Mouse (Mus musculus) liver, adult 2 months (tissue): Measurements from ENCODE around the gene Gm20388. TPM values are rescaled to one million over a fixed set of nuclear protein-coding genes. Genes with fewer than 3 reads are reported as not detected.

Experiments
- DNase-seq: peaks from one replicate; pipeline ENCODE4 v3.0.0-alpha.2; 2011; ENCODE audit warnings: low read depth, low spot score; ENCODE audit errors: extremely low read depth
- H3K27ac ChIP-seq: fragments of 200-500 bp; replicated peaks from 2 replicates; pipeline ENCODE4 v1.5.1; 2012; ENCODE audit warnings: low read depth, mild to moderate bottlenecking, control low read depth, inconsistent platforms, low read length; ENCODE audit not compliant: insufficient read depth
- H3K27me3 ChIP-seq: fragments of 200-500 bp; 2 replicates; pipeline ENCODE4 v1.6.1; 2012; ENCODE audit warnings: mild to moderate bottlenecking, moderate library complexity, low read length, inconsistent platforms; ENCODE audit not compliant: control insufficient read depth, insufficient read depth
- H3K36me3 ChIP-seq: fragments of 200-500 bp; 2 replicates; pipeline ENCODE4 v1.6.1; 2012; ENCODE audit warnings: low read length, inconsistent platforms; ENCODE audit not compliant: control insufficient read depth, insufficient read depth
- H3K4me1 ChIP-seq: fragments of 200-500 bp; 2 replicates; pipeline ENCODE4 v1.6.1; 2011; ENCODE audit warnings: low read length; ENCODE audit not compliant: control insufficient read depth, insufficient read depth
- H3K4me3 ChIP-seq: fragments of 200-500 bp; 2 replicates; pipeline ENCODE4 v1.5.1; 2011; ENCODE audit warnings: low read depth, mild to moderate bottlenecking, control low read depth, low read length, moderate library complexity; ENCODE audit not compliant: insufficient read depth
- H3K79me2 ChIP-seq: fragments of 200-500 bp; 2 replicates; pipeline ENCODE4 v1.6.1; 2012; ENCODE audit warnings: inconsistent platforms, mild to moderate bottlenecking, low read length, moderate library complexity; ENCODE audit not compliant: control insufficient read depth, insufficient read depth
- H3K9ac ChIP-seq: fragments of 200-500 bp; 2 replicates; pipeline ENCODE4 v1.6.1; 2012; ENCODE audit warnings: low read depth, mild to moderate bottlenecking, control low read depth, inconsistent platforms, low read length
- CTCF ChIP-seq: fragments of 200-500 bp; IDR thresholded peaks from 2 replicates; pipeline ENCODE4 v1.5.1; 2011; ENCODE audit warnings: low read depth, low read length, control low read depth
- POLR2A ChIP-seq: fragments of 200-500 bp; IDR thresholded peaks from 2 replicates; pipeline ENCODE4 v1.6.1; 2011; ENCODE audit warnings: low read length, control low read depth; ENCODE audit not compliant: insufficient read depth; ENCODE audit errors: extremely low read depth
- WGBS: fragments of 180-500 bp; shearing (Covaris S2); methylation state at CpG from one replicate; pipeline ENCODE4 v1.1.7; 2018; 5-methylcytosine and 5-hydroxymethylcytosine counted together
- polyA plus RNA-seq: library from polyadenylated mRNA; depleted of rRNA; stranded (reverse); fragments of >200 nt; gene quantifications from 2 replicates; pipeline ENCODE4 v1.2.3, GENCODE M21; 2012
- total RNA-seq: library from RNA; depleted of rRNA; stranded (reverse); fragments of >200 nt; gene quantifications from 2 replicates; pipeline ENCODE4 v1.2.3, GENCODE M21; 2014

The Gm20388 gene
- total and polyA plus RNA-seq, 2 experiments: 6.4 to 19.9 TPM

DNA sequence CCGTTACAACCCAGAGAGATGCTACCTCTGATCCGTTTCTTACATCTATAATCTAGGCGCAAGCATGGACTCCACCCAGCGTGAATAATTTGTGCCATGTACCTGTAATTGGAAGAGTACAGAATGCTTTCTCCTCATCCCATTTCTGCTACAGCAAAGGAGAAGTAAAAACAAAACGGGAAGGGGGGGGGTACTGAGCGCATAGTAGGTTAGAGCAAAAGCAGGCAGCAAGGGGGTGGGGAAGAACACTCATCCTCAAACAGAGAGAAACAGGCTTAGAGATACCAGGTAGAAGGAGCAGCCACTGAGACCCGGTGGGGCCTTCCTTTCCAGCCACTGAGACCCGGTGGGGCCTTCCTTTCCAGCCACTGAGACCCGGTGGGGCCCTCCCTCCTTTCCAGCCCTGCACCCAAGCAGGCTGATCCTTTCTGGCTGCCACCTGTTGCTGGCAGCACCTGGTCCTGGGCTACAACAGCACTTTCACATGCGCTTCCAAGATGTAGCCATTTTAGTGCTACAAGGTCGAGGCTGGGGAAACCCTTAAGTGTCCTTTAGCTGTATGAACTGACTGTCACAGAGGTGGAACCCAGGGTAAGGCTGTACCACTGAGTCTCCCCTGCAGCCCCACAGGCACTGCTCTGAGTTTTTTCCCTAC is 4451.3 kb downstream of the Gm20388 start:
- Histone ChIP-seq H3K79me2 (no peaks in the 10 kb centered on the region), H3K27me3 (no peaks in the 10 kb centered on the region), H3K4me1 (no peaks in the 10 kb centered on the region), H3K4me3 (no peak overlapping the region), H3K36me3 (no peaks in the 10 kb centered on the region), H3K9ac (no peak overlapping the region), H3K27ac (no peak overlapping the region)
- no peak for TF ChIP-seq POLR2A
- no peak for TF ChIP-seq CTCF
- 82% methylated on average over 11 of the region's 11 CpGs for WGBS
- no peak for DNase-seq

- Histone ChIP-seq H3K27me3 (no peaks in the 10 kb centered on the region), H3K79me2 (no peaks in the 10 kb centered on the region), H3K4me3 (no peak overlapping the region), H3K36me3 (no peaks in the 10 kb centered on the region), H3K9ac (no peak overlapping the region), H3K4me1 (no peaks in the 10 kb centered on the region), H3K27ac (no peak overlapping the region)
- 85% methylated on average over 7 of the region's 7 CpGs for WGBS
- TF ChIP-seq CTCF: no peak
- TF ChIP-seq POLR2A: no peak
- DNase-seq: no peak
Observed at GRCm38 (mm10) chr8:124362589-124362988, 4451.9 kb downstream of the Gm20388 start.

DNA sequence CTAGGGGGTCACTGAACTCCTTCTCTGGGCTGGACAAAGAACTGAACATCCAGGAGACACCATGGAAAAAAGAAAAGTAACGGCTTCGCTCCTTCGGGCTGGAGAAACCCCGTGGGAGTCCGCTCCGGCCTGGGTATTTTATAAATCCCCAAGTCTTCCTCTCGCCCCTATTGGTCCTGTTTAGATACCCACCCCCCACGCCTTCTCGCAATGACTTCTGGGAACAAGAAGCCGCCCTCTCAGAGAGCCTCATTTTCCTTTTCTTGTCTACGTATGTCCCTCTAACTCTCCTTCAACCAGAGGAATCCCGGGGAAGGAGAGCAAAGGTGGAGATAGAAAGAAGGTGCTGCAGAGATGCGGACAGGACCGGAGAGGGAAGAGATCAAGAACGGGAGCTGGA is 4452.7 kb downstream of the Gm20388 start:
- no peak for TF ChIP-seq POLR2A
- TF ChIP-seq CTCF: no peak
- Histone ChIP-seq H3K4me1 (no peaks in the 10 kb centered on the region), H3K36me3 (no peaks in the 10 kb centered on the region), H3K79me2 (no peaks in the 10 kb centered on the region), H3K27ac (no peak overlapping the region), H3K27me3 (no peaks in the 10 kb centered on the region), H3K9ac (no peak overlapping the region), H3K4me3 (no peak overlapping the region)
- DNase-seq: no peak
- WGBS: 93% methylated on average over 15 of the region's 15 CpGs

DNA sequence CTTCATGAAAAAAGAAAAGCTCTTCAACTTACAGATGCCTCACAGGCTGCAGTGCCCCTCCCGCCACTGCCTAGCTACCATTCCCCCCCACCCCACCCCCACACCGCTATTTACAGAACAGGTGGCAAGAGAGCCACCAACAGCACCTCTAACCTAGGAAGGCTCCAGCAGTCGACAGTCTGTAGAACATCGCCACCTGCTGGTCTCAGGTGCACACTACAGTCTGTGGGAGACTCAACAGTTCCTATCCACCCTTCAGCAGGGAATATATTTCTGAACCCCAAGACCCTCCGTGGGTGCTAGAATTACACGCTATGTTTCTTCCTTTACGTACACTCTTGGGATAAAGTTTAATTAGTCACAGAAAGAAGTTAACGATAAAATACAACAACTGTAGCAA is 4457.6 kb downstream of the Gm20388 start:
- Histone ChIP-seq H3K4me3 (no peak overlapping the region), H3K4me1 (no peaks in the 10 kb centered on the region), H3K9ac (no peak overlapping the region), H3K79me2 (no peaks in the 10 kb centered on the region), H3K27me3 (no peaks in the 10 kb centered on the region), H3K36me3 (no peaks in the 10 kb centered on the region), H3K27ac (no peak overlapping the region)
- TF ChIP-seq CTCF (peak; percentile 86), POLR2A (no peak)
- WGBS: 15% methylated on average over 8 of the region's 8 CpGs
- DNase-seq: peak; percentile 41

DNA sequence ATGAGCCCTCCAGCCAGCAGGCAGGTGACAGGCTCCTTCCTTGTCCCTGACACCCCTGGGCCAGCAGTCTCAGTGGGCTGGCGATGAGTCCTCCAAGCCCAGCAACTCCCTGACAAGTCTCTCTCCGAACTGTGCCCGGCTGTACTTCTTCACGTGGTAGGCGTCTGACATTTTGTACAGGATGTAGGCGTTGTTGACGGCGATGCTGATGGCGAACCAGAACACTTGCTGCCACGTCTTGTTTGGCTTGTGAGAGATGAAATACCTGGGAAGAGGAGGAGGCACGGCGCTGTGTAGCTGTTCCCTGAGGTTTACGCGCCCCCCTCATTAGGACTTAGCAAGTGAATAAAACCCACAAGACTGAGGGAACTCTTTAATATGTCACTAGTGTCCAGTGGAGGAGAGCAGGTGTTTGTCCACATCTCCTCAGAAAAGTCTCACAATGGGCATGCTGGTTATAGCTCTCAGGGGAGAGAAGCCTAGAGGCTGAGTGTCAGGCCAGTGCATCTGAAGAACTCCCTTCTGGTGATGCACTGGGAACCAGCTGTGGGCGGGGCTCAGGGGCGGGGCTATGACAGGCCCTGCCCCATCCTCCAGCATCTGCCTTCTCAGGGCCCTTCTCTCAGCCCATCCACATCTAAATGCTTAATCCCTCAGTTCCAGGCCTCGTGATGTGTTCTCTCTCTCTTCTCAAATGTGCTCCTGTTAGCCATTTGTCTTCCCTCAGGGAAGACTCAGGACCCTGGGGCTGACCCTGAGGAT is 4460.0 kb downstream of the Gm20388 start:
- no peaks in the 10 kb centered on the region for H3K4me1 ChIP-seq
- 81% methylated on average over 17 of the region's 17 CpGs for WGBS
- H3K27ac ChIP-seq: no peak overlapping the region
- no peak overlapping the region for H3K4me3 ChIP-seq
- H3K79me2 ChIP-seq: no peaks in the 10 kb centered on the region
- no peak for TF ChIP-seq POLR2A
- no peak for TF ChIP-seq CTCF
- H3K9ac ChIP-seq: no peak overlapping the region
- no peaks in the 10 kb centered on the region for H3K27me3 ChIP-seq
- H3K36me3 ChIP-seq: no peaks in the 10 kb centered on the region
- no peak for DNase-seq

- Histone ChIP-seq H3K27ac (no peak overlapping the region), H3K4me1 (no peaks in the 10 kb centered on the region), H3K79me2 (no peaks in the 10 kb centered on the region), H3K36me3 (no peaks in the 10 kb centered on the region), H3K27me3 (no peaks in the 10 kb centered on the region), H3K9ac (no peak overlapping the region), H3K4me3 (no peak overlapping the region)
- WGBS: 84% methylated on average over 23 of the region's 23 CpGs
- no peak for TF ChIP-seq POLR2A
- TF ChIP-seq CTCF: no peak
- DNase-seq: no peak
Observed at GRCm38 (mm10) chr8:124371410-124372123, 4460.9 kb downstream of the Gm20388 start.
